Mouse (Mus musculus) neural tube, embryonic 10.5 days (tissue): ENCODE data around the gene Myo3b.

Experiments
- DNase-seq: peaks from one replicate; pipeline ENCODE4 v3.0.0-alpha.2; 2017; ENCODE audit warnings: low spot score; ENCODE audit errors: extremely low spot score

The Myo3b gene

DNA sequence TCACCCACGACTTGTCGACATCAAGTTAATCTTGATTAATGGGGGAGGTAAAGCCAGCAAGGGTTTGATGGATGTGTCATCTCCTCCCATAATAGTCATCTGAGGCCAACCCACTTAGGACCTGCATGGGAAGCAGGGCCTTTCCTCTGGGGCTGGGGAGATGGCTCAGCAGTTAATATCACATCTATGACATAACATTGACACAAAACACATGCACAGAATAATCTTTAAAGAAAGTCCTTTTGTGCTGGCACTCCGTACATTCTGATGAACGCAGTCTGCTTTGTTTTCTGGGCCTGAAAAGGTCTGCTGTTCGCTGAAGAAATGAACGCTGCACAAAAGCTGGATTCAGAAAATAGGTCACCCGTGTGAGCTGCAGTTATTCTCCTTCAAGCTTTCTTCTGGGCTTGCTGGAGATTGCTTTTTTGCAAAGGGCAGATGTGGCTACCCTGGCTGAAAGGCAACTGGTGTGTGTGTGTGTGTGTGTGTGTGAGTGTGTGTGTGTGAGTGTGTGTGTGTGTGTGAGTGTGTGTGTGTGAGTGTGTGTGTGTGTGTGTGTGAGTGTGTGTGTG is 26.9 kb downstream of the Myo3b start:
- DNase-seq, result no peak

DNA sequence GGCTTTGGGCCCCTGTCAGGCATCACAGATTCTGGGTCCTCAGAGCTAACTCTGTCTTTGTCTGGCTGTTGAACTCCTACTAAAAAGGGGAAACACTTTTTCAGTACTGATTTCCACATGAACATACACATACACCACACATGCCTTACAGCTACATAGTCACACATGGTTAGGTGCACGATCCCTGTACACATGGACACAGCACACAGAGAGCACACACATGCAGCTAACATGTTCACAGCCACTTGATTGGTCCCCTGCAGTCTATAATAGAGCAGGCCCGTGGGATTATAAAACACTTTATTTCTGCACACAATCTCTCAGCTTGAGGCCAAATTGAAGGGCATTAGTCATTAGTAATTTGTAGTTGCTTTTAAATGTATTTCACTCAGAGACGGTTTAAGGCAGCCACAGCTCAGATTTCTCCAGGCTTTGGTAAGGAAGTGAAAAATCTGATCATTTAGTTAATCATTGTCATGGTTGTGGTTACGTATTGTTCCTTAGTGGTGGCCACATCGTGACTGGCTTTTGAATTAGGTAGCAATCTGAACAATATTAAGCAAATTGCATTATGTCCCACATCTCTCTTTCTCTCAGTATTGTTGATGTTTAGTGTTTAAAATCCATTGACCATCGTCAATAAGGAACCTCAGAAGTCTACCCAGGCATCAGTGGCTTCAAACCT is 27.6 kb downstream of the Myo3b start:
- DNase-seq, result no peak

DNA sequence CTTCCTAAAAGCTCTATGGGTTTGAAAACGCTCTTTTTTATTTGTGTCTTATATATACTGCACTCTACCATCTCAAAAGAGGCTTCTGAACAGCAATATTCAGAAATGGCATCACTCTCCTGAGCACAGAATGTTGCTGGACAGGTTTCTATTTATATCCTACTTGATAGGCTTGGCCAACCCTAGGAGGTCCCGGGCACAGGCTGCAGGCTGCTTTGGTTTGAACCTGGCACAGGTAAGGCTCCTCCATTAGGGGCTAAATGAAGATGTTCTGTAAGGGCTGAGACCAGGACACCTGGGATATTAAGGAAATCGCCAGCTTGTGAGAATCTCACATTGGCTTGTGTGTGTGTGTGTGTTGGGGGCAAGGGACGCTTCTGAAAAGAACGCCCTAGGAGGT is 30.9 kb downstream of the Myo3b start:
- DNase-seq, result no peak

DNA sequence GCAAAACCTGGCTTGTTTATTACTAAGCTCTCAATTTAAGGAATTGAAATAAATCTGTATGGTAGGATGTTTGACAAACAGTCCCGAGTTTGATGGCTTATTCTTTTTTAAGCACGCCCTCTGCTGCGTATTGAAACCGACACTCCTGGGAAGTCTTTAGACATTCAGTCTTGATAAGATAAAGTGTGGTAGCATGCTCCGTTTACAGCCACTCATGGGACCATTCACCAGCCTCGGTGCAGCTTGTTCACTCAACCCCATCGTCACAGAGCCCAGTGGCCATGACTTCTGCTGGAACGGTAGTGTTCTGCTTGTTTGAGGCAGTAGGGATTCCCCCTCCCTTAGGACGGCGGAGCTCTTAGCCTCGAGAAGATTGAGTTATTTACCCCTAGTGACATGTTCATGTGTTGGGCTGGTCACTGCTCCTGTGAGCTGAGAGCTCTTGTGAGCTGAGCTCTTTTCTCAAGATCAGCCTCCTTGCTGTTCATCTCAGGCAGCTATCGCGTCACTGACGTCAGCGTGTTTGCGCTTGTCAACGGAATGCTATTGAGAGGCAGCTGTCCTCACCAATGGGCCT is 44.6 kb downstream of the Myo3b start:
- no peak for DNase-seq

DNA sequence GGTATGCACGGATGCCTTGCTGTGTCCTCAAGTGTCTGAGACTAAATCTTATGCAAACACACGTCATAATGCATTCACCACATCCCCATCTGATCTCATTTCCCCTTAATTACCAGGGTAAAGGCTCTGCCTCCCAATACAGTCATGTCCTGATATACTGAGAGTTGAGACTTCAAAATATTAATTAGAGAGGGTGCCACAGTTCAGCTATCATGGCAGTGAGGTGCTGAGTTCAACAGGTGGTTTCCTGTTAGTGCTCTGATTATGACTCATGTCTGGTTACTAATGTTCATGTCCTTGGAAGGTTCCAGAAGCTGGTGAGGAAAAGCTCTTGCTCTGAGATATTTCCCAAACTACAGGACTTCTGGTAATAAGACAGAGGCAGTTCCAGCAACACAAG is 52.3 kb downstream of the Myo3b start:
- no peak for DNase-seq

DNA sequence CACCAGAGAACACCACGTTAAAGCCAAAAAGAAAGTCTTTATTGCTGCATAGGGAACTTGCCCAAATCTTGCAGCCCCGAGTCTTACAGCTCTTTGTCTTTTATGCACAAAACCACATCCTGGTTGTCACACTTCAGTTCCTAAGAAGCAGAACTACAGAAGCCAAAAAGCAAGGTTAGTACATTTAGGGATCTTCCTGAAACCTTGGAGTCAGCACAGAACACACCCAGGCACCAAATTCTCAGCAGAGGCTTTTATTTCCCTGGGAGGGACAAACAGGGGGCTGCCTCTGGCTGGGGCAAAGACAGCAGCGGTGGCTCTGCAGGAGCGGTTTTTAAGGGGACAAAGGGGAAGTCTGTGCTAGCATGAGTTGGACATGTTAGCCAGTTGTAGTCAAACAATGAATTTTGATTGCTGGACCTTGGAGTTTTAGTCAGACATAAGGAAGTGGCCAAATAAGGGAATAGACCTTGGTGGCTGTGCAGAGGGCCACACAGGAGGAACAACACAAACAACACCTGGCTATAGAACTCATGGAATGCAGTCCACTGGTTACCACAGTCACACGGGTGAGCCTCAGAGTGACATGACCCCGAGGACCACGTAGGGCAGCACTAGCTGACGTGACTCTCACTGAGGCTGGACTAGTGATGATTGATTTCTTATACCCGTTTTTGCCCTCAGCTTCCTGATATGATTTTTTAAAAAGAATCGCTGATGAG is 53.0 kb downstream of the Myo3b start:
- DNase-seq, result no peak

DNA sequence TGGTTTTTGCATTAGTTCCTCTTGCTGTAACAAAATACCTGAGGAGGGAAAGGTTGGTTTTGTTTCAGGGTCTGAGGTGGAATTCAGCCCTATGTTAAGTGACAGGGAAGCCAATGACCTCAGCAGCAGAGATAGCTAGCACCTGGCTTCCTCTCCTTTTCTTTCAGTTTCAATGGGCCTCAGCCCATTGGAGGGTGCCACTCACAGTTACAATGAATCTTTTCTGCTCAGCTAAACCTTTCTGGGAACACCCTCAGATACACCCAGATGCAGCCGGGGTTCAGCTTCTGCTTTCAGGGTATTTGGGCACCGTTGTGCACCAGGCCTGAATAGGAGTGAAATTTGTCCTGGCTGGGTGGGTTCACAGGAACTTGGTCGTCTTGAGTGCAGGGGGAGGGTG is 53.7 kb downstream of the Myo3b start:
- no peak for DNase-seq

DNA sequence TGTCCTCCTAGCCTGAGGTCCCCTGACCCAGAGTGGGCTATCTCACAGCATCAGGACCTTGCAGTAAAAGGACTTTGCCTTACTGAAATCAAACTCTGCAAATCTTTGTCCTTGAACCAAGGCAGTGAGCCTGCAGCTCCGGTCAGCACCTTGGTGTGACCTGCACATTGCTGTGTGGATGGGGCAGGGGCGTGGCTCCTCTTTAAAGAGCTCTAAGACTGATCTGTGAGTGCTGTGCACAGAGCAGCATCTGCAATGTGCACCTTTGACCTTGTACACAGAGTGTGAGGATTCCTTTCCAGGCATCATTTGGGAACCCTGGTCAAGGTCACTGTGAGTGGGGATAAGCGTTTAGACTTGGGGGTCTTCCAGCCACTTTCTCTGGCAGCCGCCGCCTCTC is 55.5 kb downstream of the Myo3b start:
- DNase-seq, result no peak

DNA sequence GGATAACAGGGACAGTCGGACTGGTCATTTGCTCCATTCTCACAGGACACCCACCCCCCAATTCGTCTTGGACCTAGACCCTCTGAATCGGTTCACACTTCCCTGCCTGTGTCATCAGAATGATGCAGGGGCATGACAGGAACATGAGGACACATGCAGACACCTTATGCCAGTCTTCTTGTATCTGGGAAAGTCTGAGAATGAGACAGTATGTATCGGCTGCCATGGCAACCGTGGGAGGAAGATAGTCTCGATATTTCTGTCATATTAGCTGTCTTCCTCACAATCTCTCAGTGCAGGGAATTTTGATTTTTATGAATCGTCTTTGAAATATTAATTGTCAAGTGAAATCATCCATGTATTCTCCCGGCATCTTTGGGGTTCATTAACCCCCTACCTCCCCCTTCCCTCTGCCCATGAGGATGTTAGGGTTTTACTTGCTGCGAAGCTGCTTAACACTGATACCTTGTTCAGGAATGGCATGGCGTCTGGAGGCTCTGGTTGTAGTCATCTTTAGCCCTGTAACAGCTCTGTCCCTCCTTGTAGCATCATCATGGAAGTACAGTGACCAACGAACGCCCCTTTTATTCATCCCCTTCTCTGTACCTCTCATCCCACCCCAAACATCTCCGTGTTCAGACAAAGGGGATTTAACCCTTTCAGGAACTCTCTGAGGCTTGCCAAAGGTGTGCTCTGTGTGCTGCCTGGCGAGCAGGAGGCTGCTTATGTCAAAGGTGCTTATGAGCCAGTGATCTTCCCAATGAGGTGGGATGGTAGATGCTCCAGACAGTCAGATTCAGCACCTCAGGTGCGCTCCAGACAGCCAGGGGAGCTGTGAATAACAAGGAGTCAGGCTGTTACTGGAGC is 58.5 kb downstream of the Myo3b start:
- DNase-seq, result no peak

DNA sequence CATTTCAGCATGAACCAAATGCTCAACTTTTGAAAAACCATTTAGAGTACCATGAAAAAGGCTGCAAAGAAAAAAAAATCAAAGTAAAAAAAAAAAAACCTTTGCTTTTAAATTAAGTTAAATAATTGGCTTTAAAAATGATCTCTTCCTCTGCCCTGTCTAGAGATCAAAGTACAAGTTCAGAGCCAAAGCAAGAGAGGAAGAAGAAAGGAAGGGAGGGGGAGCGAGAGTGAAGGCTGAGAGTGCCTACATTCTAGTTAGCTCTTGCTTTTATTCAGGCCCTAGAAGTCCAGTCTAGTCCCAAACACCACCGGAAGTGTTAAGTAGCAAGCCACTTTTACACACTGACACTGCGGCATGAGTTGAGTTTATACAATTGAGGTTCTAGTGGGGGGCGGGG is 60.5 kb downstream of the Myo3b start:
- DNase-seq, result no peak

DNA sequence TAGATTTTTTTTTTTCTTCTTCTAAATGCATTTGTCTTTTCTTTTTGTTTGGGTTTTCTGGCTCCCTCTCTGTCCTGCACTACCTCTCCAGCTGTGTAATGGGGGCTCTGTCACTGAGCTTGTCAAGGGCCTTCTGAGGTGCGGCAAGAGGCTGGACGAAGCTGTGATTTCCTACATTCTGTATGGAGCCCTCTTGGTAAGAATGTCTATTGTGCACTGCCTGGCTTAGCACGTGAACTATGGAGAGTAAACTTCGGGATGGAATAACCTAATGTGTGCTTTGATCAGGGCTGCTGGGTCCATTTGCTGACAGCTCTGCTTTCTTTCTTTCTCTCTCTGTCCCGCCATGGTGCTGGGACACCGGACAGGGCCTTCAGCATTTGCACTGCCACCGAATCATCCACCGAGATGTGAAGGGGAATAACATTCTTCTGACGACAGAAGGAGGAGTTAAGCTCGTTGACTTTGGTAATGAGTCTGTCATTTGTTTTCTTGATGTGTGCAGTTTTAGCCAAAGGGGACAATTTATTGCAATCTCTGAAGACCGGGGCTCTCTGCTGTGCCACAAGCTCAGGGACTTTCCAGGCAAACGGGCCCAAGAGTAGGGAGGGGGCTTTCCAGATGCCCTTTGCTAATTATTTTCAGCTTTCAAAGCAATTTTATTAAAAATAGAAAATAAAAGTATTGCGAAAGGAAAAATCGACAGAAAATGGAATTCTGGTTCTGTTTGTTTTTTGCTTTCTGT is 66.5 kb downstream of the Myo3b start:
- no peak for DNase-seq

DNA sequence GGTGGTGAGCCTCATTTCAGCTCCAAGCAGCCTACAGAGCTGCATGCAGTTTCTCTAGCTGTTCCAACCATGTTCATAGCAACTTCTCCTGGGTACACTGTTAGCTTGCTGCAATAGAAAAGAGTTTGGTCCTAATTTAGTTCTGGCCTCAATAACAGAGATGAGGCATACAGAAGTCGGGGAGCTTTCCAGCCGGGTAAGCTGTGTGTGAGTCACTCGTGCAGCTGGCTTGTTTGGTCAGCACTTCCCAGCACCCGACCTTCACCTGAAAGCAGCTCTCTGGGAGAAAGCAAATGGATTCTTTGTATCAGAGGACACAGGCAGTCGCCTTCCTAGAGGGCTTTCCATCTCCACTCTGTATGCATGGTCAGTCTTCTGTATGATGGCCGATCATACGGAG is 70.1 kb downstream of the Myo3b start:
- DNase-seq, result no peak

DNA sequence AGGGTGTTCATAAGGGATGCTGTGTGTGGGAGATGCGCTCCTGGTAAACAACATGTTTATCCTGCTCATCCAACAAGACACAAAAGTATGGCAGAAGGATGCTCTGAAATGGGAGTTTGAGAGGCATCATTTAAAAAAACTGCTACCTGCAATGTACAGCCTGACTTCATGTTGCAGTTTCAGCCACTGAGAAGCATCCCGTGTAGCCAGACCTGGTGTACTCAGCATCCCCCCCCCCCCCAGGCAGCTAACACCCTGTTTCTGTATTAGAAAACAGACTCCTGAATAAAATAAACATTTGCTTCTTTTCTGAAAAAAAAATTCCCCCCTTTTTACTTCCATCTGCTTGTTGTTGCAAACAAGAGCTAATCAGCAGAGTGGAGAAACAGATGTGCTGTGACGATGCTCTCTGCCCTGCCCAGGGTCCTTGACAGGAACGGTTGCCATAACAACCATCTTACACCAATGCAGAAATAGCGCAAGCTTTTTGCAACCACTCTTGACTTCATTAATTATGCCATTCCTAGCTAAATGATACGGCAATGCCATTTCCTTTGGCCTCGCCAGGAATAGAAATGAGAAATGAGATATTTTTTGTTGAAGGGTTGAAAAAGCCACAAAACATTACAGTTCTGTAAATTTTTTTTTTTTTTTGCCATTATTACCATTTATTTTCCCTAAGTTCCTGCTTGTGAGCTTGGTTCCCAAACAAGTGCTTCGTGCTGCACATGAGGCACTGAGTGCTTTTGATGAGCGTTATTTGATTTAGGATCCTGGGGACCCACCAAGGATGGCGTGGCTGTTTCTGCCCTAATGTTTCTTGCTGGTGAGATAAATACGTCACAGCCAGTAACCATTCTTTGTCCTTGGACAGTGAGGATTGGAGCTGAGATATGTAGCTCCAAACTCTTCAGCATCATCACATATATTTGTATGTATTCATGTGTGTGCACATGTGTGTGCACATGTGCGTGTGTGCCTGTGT is 75.2 kb downstream of the Myo3b start:
- DNase-seq, result no peak

DNA sequence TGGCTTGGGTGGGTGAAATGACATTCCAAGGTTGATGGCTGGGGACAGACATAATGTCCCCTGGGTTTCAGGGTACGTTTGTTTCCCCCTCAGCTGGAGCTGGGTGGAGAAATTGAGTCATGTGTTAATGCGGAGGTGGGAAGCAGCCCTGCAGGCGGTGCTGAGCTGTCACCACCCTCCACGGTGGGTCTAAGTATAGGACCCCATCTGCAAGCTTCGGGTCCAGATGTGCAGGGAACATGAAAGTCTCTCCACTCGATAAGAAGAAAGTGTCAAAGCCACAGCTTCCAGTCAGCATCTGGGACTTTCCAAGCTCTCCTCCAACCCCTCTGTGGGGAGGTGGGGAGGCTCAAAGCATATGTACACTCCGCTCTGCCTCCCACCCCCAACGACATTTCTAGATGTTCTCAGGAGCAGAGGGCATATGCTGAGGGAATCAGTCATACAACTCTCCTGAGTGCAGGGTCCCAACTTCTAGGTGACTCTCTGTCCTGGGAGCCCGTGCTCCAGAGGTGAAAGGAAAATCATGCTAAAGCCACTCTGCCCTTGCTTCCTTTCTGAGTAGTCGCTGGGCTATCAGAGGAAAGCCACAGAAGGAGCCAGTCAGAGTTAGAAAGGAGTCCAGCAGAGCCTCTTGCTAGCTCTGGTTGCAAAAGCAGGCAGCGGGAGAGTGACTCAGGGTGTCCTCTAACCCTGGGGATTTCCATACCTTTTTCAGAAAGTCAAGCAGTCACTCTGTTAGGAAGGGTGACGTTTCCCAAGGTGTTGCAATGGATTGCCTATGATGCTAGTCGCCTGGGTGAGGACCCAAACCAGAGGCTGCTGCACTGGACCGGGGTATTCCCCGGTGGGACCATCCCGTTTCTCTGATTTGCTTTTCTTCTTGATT is 79.7 kb downstream of the Myo3b start:
- DNase-seq, result no peak

DNA sequence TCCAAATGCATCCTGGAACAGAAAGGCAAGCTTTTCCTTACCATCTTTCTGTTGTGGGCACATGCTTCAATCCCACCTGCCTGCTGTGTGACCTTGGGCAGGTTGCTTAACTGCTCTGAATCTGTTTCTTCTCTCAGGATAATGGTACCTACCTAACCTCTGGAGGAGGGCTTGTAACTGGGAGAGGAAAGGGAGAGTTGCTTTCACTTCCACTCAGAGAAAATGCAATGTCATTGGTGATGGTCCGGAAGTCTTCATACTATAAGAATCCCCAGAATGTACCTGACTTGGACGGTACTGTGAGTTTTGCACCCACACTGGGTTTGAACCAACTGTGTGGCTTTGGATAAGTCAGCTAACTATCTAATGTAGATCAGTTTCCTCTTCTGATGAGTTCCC is 80.3 kb downstream of the Myo3b start:
- no peak for DNase-seq

DNA sequence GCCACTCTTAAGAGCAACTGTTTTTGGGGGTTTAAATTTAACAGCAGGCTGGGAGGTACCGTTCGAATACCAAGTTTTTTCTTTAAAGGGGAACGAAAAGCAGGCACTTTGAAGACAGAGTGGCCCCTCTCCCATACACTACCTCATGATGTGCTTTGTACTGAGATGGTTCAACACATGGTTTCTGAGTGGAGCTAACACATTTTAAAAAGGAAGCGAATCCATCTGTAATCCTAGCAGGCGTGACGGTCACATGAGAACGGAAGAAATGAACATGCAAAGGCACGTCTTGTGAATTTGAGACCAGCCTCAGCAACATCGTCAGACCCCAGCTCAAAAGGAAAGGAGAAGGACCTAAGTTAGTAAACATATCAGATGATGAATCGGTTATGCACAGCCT is 87.4 kb downstream of the Myo3b start:
- DNase-seq, result no peak

DNA sequence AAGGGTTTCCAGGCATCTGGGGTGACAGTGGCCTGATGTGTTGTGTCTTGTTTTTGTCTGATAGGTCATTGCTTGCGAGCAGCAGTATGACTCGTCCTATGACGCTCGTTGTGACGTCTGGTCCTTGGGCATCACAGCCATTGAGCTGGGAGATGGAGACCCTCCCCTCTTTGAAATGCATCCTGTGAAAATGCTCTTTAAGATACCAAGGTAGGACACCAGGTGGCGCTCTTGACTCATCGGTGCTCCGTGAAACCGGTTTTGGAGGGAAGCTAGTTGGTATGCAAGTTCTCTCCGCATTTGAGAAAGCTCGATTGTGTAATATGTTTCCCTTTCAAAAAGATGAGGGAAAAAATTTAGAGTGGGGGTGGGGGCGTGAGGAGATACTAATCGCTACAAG is 87.9 kb downstream of the Myo3b start:
- peak; percentile 88 for DNase-seq

DNA sequence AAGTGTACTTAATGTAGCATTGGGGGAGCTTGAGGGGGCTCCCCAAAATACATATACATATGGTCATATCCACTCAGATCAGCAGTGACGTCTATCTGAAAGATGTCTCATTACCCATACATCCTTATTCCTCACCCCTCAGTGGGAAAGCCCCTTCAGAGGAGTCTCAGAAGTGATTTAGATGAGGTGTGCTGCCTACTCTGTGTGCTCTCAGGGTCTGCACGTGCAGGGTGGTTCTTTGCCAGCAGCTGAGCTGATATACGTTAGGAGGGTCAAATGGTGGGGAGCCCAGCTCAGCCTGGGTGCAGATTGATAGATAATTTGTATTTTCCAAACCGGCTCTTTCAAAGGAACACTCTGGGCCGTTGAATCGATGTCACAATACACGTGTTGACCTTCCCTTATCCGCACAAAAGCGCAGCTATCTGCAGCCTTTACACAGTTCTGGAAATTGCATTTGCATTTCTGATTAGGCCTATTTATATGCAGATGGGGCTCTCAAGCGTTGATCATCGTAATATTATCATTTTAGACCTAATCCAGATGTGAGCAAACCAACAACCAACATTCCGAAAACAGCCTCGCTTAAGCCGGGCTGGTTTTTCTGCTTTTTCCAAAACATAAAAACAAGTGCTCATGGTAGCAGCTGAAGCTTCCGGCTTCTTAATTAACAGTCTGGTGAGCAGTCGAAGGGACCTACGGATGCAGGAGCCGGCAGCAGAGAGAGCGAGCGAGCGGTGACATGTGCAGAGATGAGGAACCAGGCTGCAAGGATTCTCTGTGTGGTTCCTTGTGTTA is 88.6 kb downstream of the Myo3b start:
- DNase-seq, result peak; percentile 21
